Mouse (Mus musculus): ENCODE measurements around the gene Col6a6.

Col6a6 gene

DNA sequence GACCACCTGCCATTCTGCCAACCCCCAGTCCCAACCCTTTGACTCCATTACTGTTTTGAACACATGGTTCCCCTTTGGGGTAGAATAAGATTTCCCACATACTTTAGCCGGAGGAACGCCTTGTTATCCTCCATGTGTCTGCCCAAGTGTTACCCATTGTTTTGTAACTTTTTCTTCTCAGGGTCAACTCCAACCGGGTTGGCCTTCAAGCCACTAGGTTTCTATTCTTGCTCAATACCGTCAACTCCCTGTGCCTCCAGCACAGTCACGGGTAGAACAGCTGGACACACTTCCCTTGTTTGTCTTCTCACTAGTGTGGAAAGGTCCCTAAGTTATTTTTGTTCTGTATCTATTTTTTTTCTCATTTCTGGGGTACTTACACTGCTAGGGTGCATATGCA is 69.1 kb downstream of the Col6a6 start:
- in situ Hi-C loops (cut with MboI; ENCODE audit: unreplicated experiment in 2 of 2) = no loop called here

DNA sequence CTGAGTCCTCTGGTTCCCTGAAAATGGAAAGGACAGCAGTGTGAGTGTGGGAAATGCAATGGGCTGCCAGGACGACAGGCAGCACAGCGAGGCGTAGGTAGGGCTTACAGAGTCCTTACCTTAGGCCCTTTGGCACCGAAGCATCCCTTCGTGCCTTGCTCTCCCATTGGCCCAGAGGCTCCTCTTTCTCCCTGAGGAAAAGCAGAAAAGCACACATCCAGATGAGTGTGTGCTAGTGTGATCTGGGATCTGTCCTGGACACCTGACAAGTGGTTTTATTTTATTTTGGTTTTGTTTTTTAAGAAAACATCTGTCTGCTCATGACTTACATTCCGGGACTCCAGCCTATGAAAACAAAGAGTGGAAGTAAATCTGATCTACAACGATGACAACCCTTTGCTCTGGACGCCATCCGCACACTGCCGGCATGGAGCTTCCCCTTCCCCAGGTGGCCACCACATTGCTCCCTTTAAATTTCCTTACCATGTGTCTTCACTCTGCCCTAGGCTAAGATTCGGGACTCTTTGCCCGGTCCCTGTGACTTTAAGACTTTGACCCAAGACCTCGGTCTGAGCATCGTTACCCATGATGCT is 69.7 kb downstream of the Col6a6 start:
- in situ Hi-C loops (cut with MboI; ENCODE audit: unreplicated experiment in 2 of 2) = no loop called here

DNA sequence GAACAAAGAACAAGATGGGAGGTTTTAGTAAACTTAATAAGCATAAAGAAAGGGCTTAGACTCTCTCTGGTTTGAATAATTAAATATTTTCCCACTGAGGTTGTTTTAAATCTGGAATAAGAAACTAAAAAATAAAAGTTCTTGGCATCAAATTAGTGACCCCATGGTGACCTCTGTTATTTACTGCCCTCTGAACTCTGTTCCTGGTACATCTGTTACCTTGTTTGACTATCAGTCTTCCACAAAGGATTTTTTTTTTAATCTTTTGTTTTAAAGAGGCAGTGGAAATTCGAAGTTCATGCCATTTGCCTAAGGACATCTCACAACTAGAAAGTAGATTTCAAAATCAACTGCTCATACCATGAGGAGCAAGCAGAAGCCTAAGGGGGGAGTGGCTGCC is 73.7 kb downstream of the Col6a6 start:
- in situ Hi-C loops (cut with MboI; ENCODE audit: unreplicated experiment in 2 of 2) = no loop called here

DNA sequence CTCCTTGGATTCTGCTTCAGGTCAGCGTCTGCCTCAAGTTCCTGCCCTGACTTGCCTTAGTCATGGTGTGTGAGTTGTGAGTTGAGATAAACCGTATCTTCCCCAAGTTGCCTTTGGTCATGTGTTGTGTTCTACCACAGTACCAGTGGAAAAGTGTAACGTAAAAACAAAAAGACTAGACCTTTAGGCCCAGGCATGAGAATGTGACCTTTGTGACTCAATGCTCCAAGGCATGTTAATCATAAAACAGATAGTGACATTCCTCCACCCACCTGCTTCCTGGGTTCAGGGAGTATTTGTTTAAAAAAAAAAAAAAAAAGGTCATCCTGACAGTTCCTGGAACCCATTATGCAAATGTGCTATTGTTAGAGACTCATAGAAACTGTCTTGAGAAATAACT is 82.1 kb downstream of the Col6a6 start:
- in situ Hi-C loops (cut with MboI; ENCODE audit: unreplicated experiment in 2 of 2) = no loop called here

DNA sequence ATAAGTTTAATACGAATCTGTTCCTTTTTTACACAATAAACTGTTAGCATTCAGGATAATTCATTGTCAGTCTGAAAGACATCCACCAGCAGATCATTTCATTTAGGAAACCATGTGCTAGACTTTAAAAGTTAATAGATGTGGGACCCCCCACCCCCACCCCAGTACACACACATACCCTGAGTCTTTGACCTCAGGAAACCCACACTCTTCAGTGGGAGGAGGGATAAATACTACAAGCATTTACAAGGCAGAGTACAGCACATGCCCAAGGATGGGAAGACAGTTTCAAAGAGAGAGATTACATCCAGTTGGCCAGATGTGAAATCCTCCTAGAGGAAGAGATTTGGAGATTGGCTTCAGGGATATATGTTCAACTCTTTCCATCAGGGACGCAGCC is 87.5 kb downstream of the Col6a6 start:
- in situ Hi-C loops (cut with MboI; ENCODE audit: unreplicated experiment in 2 of 2) = no loop called here

DNA sequence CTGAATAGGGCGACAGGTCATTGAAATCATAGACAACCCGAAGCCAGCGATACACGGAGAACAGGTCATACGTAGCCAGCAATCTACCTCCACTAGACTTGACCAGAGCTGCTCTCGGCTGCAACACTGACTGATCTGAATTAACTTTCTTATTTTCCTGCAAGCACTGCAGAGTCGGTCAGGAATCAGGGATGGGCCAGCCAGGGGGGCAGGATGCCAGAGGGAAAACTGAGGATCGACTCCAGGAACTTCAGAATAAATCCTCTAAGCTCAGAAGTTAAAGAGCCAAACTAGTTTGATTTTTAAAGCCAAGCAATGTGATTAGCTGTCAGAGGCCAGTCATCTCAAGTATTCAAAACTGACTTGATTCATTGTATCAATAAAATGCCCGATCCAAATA is 88.5 kb downstream of the Col6a6 start:
- in situ Hi-C loops (cut with MboI; ENCODE audit: unreplicated experiment in 2 of 2) = no loop called here

DNA sequence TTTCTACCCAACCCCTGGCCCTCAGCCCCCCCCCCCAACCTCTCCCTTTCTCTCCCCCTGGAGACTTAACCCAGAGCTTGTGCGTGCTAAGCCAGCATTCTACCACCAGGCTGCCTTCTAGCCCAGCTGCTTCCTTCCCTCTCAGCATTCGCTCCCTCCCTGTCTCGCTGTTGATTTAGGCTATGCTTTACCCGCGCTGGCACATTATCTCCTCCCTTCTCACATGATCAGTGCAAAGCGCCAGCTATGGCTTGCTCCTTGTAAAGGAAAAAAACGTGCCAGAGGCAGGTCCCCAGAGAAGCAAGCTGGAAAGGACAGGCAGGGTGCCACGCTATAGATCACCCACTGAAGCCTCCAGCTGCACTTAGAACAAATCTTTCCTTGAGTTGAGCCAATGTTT is 90.5 kb downstream of the Col6a6 start:
- in situ Hi-C loops (cut with MboI; ENCODE audit: unreplicated experiment in 2 of 2) = no loop called here

DNA sequence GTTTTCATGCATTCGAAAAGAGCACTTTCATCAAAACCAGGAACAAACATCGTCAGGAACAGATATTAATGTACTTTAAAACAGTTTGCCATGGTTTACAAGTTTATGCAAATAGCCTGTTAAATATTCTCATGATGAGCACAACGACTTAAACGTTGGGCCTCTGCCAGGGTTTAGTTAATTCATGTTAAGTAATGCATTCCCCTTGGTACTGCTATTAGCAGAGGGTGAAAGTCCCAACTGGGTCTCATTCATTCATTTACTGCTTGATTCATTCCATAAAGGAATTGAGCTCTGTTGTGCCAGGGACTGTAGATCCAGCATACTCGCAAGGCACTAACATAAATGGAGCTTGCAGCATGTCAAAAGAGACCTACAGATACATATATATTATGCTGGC is 92.8 kb downstream of the Col6a6 start:
- in situ Hi-C loops (cut with MboI; ENCODE audit: unreplicated experiment in 2 of 2) = no loop called here

DNA sequence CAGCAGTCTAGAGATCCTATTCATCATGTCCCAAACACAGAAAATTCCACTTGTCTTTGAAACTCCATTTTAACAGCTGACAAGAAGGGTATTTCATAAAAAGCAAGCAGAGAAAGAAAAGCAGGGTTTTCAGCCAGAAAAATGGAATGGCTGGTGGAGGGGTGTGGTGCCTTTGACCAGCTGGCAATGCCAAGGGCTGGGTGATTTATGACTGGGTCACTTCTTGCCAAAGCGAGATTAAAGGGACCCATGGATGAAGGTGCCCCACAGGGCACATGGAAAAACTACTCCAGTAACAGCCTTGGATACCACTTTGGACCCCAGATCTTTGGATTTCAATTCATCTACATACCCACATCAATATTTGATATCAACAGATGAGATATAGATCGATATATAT is 93.3 kb downstream of the Col6a6 start:
- in situ Hi-C loops (cut with MboI; ENCODE audit: unreplicated experiment in 2 of 2) = no loop called here

DNA sequence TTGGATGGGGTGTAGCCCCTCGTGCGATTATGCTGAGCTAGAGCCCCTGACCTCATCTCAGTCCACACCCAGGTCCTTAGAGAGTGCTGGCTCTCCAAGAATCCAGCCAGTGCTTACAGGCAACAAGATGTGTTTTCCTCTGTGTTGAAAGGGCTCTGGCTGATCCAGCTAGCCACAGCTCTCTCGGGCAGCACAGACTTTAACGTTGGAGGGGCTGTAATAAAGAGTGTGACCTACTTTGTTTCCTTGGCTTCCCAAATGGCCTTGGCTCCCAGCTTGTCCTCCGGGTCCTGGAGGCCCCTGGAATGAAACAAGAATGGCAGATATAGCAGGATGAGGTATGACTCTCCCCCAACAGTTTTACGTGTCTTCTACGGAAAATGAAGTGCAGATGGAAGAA is 96.0 kb downstream of the Col6a6 start:
- in situ Hi-C loops (cut with MboI; ENCODE audit: unreplicated experiment in 2 of 2) = no loop called here

DNA sequence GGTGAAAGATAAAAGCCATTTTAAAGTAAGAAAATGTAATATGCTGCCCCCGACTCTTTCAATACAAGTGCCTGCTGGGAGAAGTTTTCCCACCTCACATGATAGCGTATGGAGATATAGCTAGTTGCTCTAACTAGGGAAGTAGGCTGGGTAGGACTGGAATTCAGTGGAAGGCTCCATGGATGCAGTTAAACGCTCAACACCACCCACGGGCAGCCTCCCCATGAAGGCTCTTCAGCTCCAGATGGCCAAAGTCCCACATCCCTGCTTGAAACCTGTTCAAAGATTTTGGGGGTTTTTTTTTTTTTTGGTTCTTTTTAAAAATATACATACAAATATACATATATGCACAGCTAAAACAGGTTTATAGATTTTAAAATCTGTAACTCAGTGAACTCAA is 107.5 kb downstream of the Col6a6 start:
- in situ Hi-C loops (cut with MboI; ENCODE audit: unreplicated experiment in 2 of 2) = no loop called here

DNA sequence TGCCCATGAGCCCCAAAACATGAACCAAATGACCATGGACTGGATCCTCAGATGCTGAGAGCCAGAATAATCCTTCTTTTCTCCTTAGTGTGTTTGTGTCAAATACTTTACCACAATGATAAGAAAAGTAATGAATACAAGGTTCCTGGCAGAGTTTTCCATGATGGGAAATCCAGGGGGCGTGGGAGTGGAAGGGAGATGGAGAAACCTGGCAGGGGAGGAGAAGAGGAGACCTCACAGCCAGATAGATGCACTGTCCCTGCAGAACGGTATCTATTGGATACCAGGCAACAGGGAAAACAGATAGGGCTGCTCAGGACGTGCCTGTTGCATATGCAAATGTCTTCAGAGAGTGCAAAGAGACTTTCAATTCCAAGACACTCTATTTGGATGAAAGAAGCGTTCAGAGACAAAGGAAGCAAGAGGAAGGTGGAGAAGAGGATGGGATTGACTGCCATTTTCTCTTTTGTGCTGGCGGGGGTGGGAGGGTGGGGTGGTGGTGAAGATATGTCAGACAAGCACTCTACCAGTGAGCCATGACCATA is 108.0 kb downstream of the Col6a6 start:
- in situ Hi-C loops (cut with MboI; ENCODE audit: unreplicated experiment in 2 of 2) = no loop called here

DNA sequence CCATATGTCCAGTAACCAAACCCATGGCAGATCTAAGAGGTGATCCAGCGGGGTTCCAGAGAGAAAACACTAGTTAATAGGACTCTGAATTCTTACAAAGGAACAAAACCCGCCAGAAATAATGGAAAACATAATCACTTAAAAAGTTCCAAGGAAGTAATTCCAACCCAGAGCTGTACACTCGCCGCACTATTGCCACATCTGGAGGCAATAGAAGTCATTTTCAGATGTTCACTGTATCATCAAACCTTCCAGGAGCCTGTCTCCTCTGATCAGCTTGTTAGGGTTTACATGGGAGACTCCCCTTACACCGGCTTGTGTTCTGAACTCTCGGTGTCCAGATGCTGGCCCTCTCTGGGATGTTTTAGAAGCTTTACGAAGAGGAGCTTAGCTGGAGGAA is 108.6 kb downstream of the Col6a6 start:
- in situ Hi-C loops (cut with MboI; ENCODE audit: unreplicated experiment in 2 of 2) = no loop called here

DNA sequence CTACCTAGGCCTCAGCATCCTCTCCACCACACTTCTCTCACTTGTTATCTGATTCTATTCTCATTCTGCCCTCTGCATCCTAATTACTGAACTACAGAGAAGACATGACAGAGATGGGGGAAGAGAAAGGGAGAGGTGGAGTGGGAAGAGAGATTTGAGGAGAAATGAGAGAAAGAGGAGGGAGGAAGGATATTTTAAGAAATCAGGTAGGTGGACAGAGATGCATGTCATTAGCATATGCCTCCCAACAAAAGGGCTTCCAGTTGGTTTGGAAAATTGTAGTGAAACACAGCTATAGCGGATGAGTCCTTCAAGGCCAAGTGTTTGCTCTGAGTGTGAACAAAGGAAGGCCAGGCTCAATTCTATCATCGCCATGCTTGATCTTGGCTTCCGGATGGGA is 115.9 kb downstream of the Col6a6 start:
- in situ Hi-C loops (cut with MboI; ENCODE audit: unreplicated experiment in 2 of 2) = no loop called here

DNA sequence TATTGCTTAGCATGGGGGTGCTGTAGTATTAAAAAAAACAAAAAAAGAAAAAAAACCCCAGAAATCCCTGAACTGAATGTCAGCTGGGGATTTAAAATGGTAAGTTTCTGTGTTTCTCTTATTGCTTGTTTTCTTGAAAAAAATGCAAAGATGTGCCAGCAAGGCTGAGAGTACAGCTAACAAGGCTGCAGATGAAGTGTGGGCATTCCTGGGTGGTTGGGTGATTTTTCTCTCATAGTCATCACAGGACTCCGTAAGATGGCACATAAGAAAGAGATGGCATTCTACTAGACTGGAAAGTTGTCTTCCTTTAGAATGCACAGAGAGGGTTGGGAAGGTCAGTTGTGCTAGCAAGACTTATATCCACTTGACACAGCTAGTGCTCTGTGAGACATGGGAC is 122.9 kb downstream of the Col6a6 start:
- in situ Hi-C loops (cut with MboI; ENCODE audit: unreplicated experiment in 2 of 2) = no loop called here

DNA sequence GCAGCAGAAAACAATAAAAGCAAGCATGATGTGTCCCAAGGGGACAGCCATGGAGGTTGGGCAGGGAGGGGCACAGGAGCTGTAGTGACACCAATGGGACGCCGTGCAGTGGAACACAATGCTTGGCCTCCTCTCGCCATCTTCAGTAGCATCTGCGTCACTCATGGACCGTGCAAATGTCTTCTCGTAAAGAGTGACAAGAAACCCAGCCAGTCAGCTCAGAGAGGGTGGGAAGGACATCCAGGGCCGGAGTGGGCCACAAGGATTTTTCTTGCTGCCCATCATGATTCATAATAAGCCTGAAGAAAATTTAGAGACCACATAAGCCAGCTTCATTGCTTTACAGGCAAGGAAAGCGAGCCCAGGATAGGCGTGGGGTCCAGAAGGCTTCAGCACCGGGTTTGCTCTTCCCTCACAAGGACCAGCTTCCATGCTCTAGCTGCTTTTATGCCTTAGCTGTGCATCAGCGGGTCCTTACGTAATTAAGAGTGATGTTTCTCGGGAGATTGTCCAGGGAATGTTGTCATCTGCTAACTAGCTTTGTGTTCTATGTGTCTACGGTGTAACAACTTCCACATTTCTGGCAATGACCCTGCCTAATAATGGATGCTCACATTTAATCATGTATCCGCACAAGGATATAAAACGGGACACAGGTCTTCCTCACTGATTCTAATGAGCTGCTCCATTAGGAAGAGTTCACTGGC is 123.6 kb downstream of the Col6a6 start:
- in situ Hi-C loops (cut with MboI; ENCODE audit: unreplicated experiment in 2 of 2) = no loop called here

DNA sequence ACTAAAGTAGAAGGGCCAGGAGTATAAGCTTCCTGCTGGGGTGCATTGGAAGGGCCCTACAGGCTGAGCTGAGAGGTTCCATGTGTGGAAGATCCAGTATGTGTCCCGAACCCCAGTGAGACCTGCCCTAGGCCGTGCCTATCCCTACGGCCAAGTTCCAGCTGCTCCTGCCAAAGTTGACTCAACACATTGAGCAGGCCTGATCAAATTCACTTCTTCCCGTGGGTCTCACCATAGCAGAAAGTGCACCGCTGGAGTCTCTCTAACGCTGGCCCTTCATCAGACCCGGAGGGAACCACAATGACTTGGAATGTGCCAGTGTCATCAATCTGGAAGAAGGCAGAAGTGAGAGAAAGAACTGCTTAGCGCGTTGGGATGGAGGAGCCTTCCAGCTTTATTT is 126.0 kb downstream of the Col6a6 start:
- in situ Hi-C loops (cut with MboI; ENCODE audit: unreplicated experiment in 2 of 2) = no loop called here

DNA sequence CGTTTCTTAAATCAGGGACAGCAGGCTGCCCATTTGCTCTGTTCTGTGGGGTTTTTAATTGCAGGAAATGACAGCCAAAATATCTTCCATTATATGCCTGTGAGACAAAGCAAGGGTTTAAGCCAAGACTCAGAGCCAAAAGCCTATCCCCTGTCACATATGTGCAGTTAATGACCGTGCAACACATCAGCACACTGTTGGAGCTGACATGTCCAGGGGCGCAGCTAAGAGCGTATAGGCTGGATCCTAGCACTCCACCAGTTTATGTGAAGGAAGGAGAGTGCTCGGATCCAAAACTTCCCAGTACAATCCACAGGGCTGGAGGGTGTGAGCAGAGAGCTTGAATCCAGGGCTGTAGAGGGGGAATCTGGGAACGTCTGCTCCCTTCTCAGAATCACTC is 127.3 kb downstream of the Col6a6 start:
- in situ Hi-C loops (cut with MboI; ENCODE audit: unreplicated experiment in 2 of 2) = no loop called here

DNA sequence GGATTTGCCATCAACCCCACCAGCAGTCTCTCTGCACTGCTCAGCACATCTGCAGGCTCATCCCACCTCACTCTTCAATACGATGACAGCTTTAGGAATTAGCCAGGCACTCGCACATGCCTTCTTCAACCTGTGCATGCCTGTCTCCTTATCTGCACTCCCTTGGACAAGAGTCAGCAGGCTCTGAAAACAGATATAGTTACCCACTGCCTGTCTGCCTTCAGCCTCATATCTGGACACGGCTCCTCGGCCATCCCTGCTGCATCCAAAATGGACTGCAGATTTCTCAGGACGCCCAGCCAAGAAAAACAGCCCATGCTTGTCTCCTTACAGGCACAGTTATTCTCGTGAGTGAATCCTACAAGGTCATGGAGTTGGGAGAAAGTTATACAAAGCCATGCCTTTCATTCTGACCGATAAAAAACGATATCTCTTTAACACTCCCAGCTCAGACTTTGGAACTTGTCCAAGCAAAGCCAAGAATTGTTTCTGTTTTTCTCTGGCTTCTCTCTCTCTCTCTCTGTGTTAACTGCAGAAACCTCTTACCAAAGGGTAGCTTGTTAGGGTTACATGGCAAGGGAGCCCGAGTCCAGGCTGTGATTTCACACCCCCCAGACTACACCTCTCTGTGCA is 130.1 kb downstream of the Col6a6 start:
- in situ Hi-C loops (cut with MboI; ENCODE audit: unreplicated experiment in 2 of 2) = loop anchor here (10.0 to 25.0 kb wide), 2 partner anchors 337 to 564 kb away; no protein-coding TSS in a partner anchor

DNA sequence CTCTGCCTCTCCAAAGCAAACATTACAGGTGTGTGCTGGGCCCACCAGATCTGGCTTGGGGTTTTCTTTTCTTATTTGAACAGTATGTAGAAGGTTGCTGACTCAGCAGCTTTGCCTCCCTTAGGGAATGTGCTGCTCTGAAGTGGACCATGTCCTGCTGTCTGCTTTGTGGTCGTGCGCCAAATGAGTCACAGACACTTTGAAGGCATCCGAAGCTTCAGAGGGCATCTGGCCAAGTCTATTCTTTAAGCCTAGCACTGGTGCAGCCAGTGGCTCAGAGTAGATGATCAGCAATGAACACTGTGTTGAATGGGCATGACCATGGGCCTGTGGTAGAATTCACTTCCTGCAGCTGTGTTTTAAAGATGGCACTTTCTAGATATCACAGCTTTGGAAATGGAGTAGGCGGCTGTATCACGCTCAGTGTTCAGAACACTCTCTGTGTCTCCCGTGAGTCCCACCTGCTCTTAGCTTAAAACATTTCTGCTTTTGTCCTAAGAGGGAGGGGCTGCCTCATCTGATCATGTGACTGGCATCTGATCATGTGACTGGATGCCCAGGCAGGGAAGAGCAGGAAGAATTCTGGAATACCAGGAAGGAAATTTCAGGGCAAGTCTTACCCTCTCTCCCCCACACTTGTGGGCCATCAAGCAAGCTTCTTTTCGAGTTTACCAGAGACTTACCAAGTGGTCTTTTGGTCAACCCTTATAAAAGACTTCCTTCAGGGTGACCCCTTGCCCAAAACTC is 131.0 kb downstream of the Col6a6 start:
- in situ Hi-C loops (cut with MboI; ENCODE audit: unreplicated experiment in 2 of 2) = loop anchor here (10.0 to 25.0 kb wide), 2 partner anchors 338 to 565 kb away; no protein-coding TSS in a partner anchor

DNA sequence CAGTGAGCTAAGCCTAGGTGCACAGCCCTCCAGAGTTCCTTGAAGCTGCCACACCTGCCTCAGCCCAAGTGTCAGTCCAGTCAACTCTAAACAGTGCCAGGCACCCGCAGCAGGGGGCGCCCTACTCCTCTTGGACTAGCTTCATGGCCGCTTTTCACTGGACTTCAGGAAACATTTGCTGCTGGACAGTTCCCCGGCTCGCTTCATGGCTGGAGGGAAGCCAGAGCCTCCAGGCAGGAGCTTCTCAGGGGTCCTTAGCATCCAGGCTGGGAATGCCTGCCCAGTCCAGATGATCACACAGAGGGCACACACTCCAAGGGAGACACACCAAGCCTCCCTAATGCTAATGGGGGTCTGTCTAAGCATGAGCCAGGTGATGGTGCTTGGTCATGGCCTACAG is 134.1 kb downstream of the Col6a6 start:
- in situ Hi-C loops (cut with MboI; ENCODE audit: unreplicated experiment in 2 of 2) = loop anchor here (5.0 to 25.0 kb wide), 5 partner anchors 163 to 568 kb away; no protein-coding TSS in a partner anchor
